Mouse (Mus musculus) layer of hippocampus, adult 11-12 months (tissue): ENCODE data around the gene B020011L13Rik.
"Not testable (repeated sequence)": the region's sequence is repeated elsewhere in the genome, so short reads cannot be mapped to it uniquely, and the experiment has no call there.

Source experiments
- DNase-seq: peaks from one replicate; pipeline ENCODE4 v3.0.0; 2022; ENCODE audit warnings: low spot score

The B020011L13Rik gene

GRCm38 (mm10) chr1:117780833-117781232 lies at the start of gene B020011L13Rik:
Gene B020011L13Rik, plus strand, starts transcription at chr1:117781133.
- not testable (repeated sequence) for DNase-seq

- not testable (repeated sequence) for DNase-seq
These were observed 35.3 kb downstream of the B020011L13Rik start for GRCm38 (mm10) chr1:117816271-117816670.

GRCm38 (mm10) chr1:117829781-117830180 lies 48.8 kb downstream of the B020011L13Rik start, which contains the start of gene Gm28360:
Gene Gm28360, plus strand, starts transcription at chr1:117830081.
- DNase-seq: not testable (repeated sequence)

GRCm38 (mm10) chr1:117851718-117852117 lies 70.8 kb downstream of the B020011L13Rik start:
- DNase-seq: not testable (repeated sequence)
